Mouse (Mus musculus) ES-Bruce4 (cell line): ENCODE measurements around the gene Rufy1.
A peak's percentile ranks its signal among the peaks of the same experiment; 100 is the strongest.

Experiments used
- CTCF ChIP-seq: IDR thresholded peaks from one replicate; pipeline ENCODE4 v1.8.1; 2011; ENCODE audit warnings: low read depth, low read length
- POLR2A ChIP-seq: IDR thresholded peaks from one replicate; pipeline ENCODE4 v1.8.1; 2011; ENCODE audit warnings: low read length; ENCODE audit not compliant: insufficient read depth

DNA sequence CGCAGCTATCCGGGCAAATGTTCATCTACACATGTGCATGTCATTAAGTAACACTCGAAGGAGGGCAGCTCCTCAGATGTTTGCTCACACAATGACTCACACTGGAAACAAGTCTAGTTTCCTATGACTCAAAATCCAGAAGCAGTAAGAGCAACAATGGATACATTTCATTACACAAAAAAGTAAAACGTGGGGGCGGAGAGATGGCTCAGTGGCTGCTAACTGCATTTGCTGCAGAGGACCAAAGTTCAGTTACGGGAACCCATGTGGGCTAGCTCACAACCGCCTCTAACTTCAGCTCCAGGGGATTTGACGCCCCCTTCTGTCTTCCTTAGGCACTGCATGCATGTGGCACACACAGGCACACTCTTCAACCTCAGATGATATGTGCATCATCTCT, 8.9 kb upstream of the Rufy1 start:
- TF ChIP-seq POLR2A (no peak), CTCF (peak; percentile 84)
